Mouse (Mus musculus): ENCODE measurements at regions not wholly inside any gene's neighbourhood (a gene's known extent, or its start where the extent isn't known, plus 50 kb on each side); places are given as distances from the start of the nearest gene placed in this dataset.

DNA sequence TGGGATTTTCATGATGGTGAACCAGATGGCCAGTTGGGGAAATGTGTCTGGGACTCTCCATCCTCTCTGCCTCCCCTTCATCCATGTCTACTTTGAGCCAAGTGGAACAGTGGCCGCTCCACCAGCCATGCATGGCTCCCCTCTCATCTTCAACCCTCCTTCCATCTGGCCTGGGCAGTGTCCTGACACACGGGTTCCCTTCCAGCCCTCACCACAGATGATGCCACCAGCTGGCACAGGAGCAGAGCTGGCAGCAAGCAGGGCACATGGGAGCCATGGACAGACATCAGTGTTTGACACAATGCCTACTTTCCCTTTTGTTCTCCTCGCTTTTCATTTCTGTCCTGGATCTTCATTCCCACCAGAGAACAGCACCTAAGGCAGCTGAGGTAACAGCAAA, 348.9 kb downstream of the Cmpk2 start:
- TF ChIP-seq POLR2A (IDR thresholded peaks at IDR 0.05; ENCODE audit: insufficient read depth, low read depth, low read length) (no peak), CTCF (IDR thresholded peaks at IDR 0.05; ENCODE audit: insufficient read depth, low read depth, low read length) (no peak)
